Mouse (Mus musculus) Patski (cell line): ENCODE results near the gene Sec14l2. TPM values are rescaled to one million over a fixed set of nuclear protein-coding genes. Genes with fewer than 3 reads are reported as not detected.

Experiments used
- ATAC-seq: fragments of 100-300 bp; one replicate; pipeline ENCODE4 v1.8.0; 2021
- CTCF ChIA-PET: fragments of 350-600 bp; sonication (Branson Sonifier 250); formaldehyde crosslinking; loops from one replicate; lab custom pipeline; 2022; ENCODE audit warnings: inconsistent platforms; lab: Charles Lee
- POLR2A ChIA-PET: fragments of 350-600 bp; sonication (Branson Sonifier 250); formaldehyde crosslinking; loops from one replicate; lab custom pipeline; 2022; ENCODE audit warnings: antibody characterized with exemption, inconsistent platforms; lab: Charles Lee
- DNase-seq: peaks from one replicate; pipeline ENCODE4 v3.0.0-alpha.2; 2011; ENCODE audit warnings: low read depth, low spot score
- H3K27me3 ChIP-seq: fragments of 371-371 bp; one replicate; pipeline ENCODE4 v1.5.1; 2021
- CTCF ChIP-seq: fragments of 100-300 bp; IDR thresholded peaks from one replicate; pipeline ENCODE4 v1.5.1; 2021
- in situ Hi-C: fragments of 300-500 bp; cut with MboI; formaldehyde crosslinking; loops from 3 replicates; pipeline ENCODE4 v1.11.1; 2018; ENCODE audit warnings: low pct_unique_long_range_greater_than_20kb, mixed read lengths
- polyA plus RNA-seq: library from polyadenylated mRNA; unstranded; gene quantifications from one replicate; pipeline ENCODE4 v1.2.3, GENCODE M21; 2021

Gene Sec14l2
- 23.6 TPM for polyA plus RNA-seq

GRCm38 (mm10) chr11:4122742-4123579 lies at the start of gene Sec14l2:
Sec14l2 (minus strand) TSS chr11:4123415.
- ChIA-PET CTCF (interaction anchor here (1.3 to 1.4 kb wide), 2 partner anchors 11 to 40 kb away, joined by 3 read pairs; no protein-coding TSS in a partner anchor), POLR2A (no interaction called here)
- ATAC-seq, result no peak
- no peaks in the 10 kb centered on the region for H3K27me3 ChIP-seq
- DNase-seq, result no peak
- in situ Hi-C loops, result no loop called here
- TF ChIP-seq CTCF, result no peak

GRCm38 (mm10) chr11:4166467-4167090 lies 43.4 kb upstream of the Sec14l2 start:
- no peak for TF ChIP-seq CTCF
- CTCF ChIA-PET, result interaction anchor here (0.8 to 1.6 kb wide), 3 partner anchors 8 to 24 kb away, joined by 3 to 4 read pairs (median 3); no protein-coding TSS in a partner anchor
- in situ Hi-C loops, result no loop called here
- H3K27me3 ChIP-seq, result no peaks in the 10 kb centered on the region
- POLR2A ChIA-PET, result interaction anchor here (1.3 kb wide), 1 partner anchor 12 kb away, joined by 5 read pairs; no protein-coding TSS in a partner anchor
- DNase-seq (no peak), ATAC-seq (no peak)

- ChIA-PET CTCF (no interaction called here), POLR2A (no interaction called here)
- no peak for DNase-seq
- no peak for TF ChIP-seq CTCF
- H3K27me3 ChIP-seq, result no peaks in the 10 kb centered on the region
- ATAC-seq, result no peak
- in situ Hi-C loops, result no loop called here
These were observed 41.5 kb upstream of the Sec14l2 start for GRCm38 (mm10) chr11:4164701-4165100.

GRCm38 (mm10) chr11:4160758-4161480 lies 37.7 kb upstream of the Sec14l2 start:
- TF ChIP-seq CTCF, result no peak
- in situ Hi-C loops, result no loop called here
- ATAC-seq, result no peak
- no peak for DNase-seq
- H3K27me3 ChIP-seq, result no peaks in the 10 kb centered on the region
- CTCF ChIA-PET, result interaction anchor here (1.1 to 1.5 kb wide), 3 partner anchors 9 to 59 kb away, joined by 3 to 4 read pairs (median 3); no protein-coding TSS in a partner anchor
- POLR2A ChIA-PET, result interaction anchor here (0.6 to 2.0 kb wide), 2 partner anchors 18 to 44 kb away, joined by 3 to 5 read pairs; no protein-coding TSS in a partner anchor

GRCm38 (mm10) chr11:4159808-4160708 lies 36.8 kb upstream of the Sec14l2 start, which contains the start of the genes Ccdc157 and Sf3a1:
Ccdc157 (minus strand) TSS chr11:4160293.
Sf3a1 (plus strand) TSS chr11:4160350.
- peak; percentile 95 for ATAC-seq
- CTCF ChIA-PET, result interaction anchor here (1.1 to 1.5 kb wide), 4 partner anchors 10 to 36 kb away, joined by 3 to 4 read pairs (median 3); no protein-coding TSS in a partner anchor
- in situ Hi-C loops, result no loop called here

GRCm38 (mm10) chr11:4158676-4159075 lies 35.5 kb upstream of the Sec14l2 start:
- no peaks in the 10 kb centered on the region for H3K27me3 ChIP-seq
- no peak for DNase-seq
- POLR2A ChIA-PET, result no interaction called here
- in situ Hi-C loops, result no loop called here
- ATAC-seq, result no peak
- no peak for TF ChIP-seq CTCF
- CTCF ChIA-PET, result interaction anchor here (1.2 to 1.4 kb wide), 2 partner anchors 9 to 17 kb away, joined by 3 read pairs; no protein-coding TSS in a partner anchor

More at GRCm38 (mm10) chr11:4159808-4160708, 36.8 kb upstream of the Sec14l2 start, which contains the start of the genes Ccdc157 and Sf3a1:
- POLR2A ChIA-PET, result interaction anchor here (1.1 to 2.0 kb wide), 3 partner anchors 17 to 22 kb away, joined by 3 to 5 read pairs (median 4); no protein-coding TSS in a partner anchor
- peak; percentile 47 for DNase-seq
- TF ChIP-seq CTCF, result no peak
- H3K27me3 ChIP-seq, result no peaks in the 10 kb centered on the region

GRCm38 (mm10) chr11:4155641-4156040 lies 32.4 kb upstream of the Sec14l2 start:
- ChIA-PET CTCF (no interaction called here), POLR2A (no interaction called here)
- no peaks in the 10 kb centered on the region for H3K27me3 ChIP-seq
- TF ChIP-seq CTCF, result no peak
- in situ Hi-C loops, result no loop called here
- no peak for ATAC-seq
- no peak for DNase-seq

- ATAC-seq, result no peak
- no peak for TF ChIP-seq CTCF
- ChIA-PET CTCF (interaction anchor here (2.0 kb wide), 1 partner anchor 19 kb away, joined by 6 read pairs; the partner anchor contains the start of gene Rnf215), POLR2A (no interaction called here)
- DNase-seq, result no peak
- no peaks in the 10 kb centered on the region for H3K27me3 ChIP-seq
- in situ Hi-C loops, result no loop called here
These were observed 30.5 kb upstream of the Sec14l2 start for GRCm38 (mm10) chr11:4153694-4154093.

GRCm38 (mm10) chr11:4149886-4150285 lies 26.7 kb upstream of the Sec14l2 start:
- ATAC-seq (no peak), DNase-seq (no peak)
- H3K27me3 ChIP-seq, result no peaks in the 10 kb centered on the region
- ChIA-PET POLR2A (no interaction called here), CTCF (interaction anchor here (0.9 to 1.1 kb wide), 2 partner anchors 9 to 11 kb away, joined by 3 read pairs; no protein-coding TSS in a partner anchor)
- TF ChIP-seq CTCF, result no peak
- in situ Hi-C loops, result no loop called here
